Mouse (Mus musculus) olfactory bulb, adult 2 months (tissue): ENCODE results near the gene Fscn3. TPM values are rescaled to one million over a fixed set of nuclear protein-coding genes. Genes with fewer than 3 reads are reported as not detected.

Source experiments
- H3K27ac ChIP-seq: fragments of 200-500 bp; 2 replicates; pipeline ENCODE4 v1.5.1; 2012; ENCODE audit warnings: low read depth, low read length; ENCODE audit not compliant: insufficient read depth
- H3K4me1 ChIP-seq: fragments of 200-500 bp; 2 replicates; pipeline ENCODE4 v1.6.1; 2012; ENCODE audit warnings: low read length; ENCODE audit not compliant: control insufficient read depth, insufficient read depth
- H3K4me3 ChIP-seq: fragments of 200-500 bp; 2 replicates; pipeline ENCODE4 v1.5.1; 2012; ENCODE audit warnings: mild to moderate bottlenecking, low read depth, low read length, moderate library complexity; ENCODE audit not compliant: insufficient read depth
- CTCF ChIP-seq: fragments of 200-500 bp; IDR thresholded peaks from 2 replicates; pipeline ENCODE4 v1.5.1; 2012; ENCODE audit warnings: low read depth, mild to moderate bottlenecking, low read length, moderate library complexity; ENCODE audit not compliant: insufficient read depth
- POLR2A ChIP-seq: fragments of 200-500 bp; IDR thresholded peaks from 2 replicates; pipeline ENCODE4 v1.6.1; 2012; ENCODE audit warnings: mild to moderate bottlenecking, low read depth, low read length, moderate library complexity; ENCODE audit not compliant: insufficient read depth
- WGBS: fragments of 180-500 bp; shearing (Covaris S2); methylation state at CpG from one replicate; pipeline ENCODE4 v1.1.7; 2018; 5-methylcytosine and 5-hydroxymethylcytosine counted together
- polyA plus RNA-seq: library from polyadenylated mRNA; stranded (reverse); fragments of >200 nt; gene quantifications from 2 replicates; pipeline ENCODE4 v1.2.4, GENCODE M21; 2012; ENCODE audit warnings: low replicate concordance; ENCODE audit not compliant: missing spikeins, insufficient read depth, insufficient read length

The Fscn3 gene
- polyA plus RNA-seq = not detected in 2 replicates

DNA sequence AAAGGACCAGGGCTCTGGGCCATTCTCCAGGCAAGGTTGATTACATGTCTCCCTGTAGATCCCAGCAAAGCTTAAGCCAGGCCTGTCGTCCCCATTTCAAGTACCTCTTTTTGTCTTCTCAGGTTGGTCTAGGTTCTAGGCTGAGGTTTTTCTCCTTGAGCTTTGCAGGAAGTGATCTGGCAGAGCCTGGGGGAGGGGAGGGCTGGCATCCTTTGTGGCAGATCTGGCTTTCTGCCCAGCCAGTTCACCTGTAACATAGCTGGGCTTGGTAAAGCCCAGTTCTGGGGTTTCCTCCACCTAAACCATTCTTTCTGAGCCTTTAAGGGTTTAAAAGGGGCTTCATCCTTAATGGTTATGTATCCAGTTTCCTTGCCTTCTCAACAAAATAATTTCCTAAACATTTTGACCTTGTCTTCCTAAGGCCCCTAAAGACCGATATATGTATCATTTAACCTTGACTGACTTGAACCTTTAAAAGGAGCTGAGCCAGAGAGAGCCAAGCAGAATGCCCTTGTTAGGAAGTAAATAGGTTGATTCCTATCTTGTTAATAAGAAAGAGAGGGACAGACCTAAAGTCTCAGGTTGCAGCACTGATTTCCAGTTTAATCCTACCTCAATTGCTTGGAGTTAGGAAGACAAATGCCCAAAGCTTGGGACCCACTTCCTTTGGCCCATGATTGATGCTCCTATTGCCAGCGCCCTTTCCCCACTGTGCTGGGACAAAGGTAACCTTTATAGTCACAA lies at the start of gene Fscn3:
Gene Fscn3 (plus strand): TSS at position 694 of the 744 bp plus-strand sequence.
- TF ChIP-seq CTCF (no peak), POLR2A (no peak)

DNA sequence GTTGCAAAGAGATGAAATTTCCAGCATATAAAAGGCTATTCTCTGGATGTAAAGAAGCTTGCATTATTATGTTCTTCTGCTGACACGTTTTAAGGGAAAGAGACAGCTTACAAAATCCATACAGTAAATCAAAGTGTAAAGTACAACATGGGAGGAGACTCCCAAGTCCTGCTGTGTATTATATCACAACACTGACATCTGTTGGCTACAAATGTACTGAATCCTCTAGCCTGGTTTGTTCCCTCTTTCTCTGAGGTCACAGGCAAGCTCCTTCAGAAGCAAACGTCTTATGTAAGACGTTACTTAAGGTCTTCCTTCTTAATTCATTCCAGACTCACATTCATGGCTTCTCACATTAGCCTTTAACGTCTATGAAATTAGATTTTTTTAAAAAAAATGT lies 45.6 kb upstream of the Fscn3 start:
- no peak overlapping the region for H3K27ac ChIP-seq
- no peak overlapping the region for H3K4me3 ChIP-seq
- no peaks in the 10 kb centered on the region for H3K4me1 ChIP-seq
- WGBS = 59% methylated on average over 4 of the region's 4 CpGs
- TF ChIP-seq POLR2A = no peak
- no peak for TF ChIP-seq CTCF

More for the DNA sequence above, at the start of gene Fscn3:
- WGBS = 79% methylated on average over 3 of the region's 3 CpGs
- Histone ChIP-seq H3K4me3 (no peak within 1 kb of the TSS), H3K27ac (no peak within 1 kb of the TSS), H3K4me1 (peaks cover 14% of the 10 kb centered on the region)

DNA sequence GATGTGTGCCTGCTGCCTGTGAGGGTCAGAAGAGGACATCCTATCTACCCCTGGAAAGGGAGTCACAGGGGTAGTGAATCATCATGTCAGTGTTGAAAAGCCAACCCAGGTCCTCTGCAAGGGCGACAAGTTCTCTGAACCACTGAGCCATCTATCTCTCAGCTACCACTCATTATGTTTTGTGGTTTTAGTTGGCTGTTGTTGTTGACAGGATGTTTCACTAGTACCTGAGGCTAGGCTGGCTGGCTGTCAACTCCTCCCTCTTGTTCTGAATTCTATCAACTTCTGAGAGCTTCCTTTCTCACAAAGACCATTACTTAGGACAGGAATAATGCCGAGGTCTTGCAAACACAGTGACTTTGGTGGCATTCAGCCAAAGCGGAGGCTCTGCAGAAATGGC lies 42.4 kb upstream of the Fscn3 start:
- TF ChIP-seq POLR2A (no peak), CTCF (no peak)
- Histone ChIP-seq H3K4me1 (peaks cover 2% of the 10 kb centered on the region; the same call in 1 of the 2 replicates), H3K27ac (no peak overlapping the region), H3K4me3 (no peak overlapping the region)
- 88% methylated on average over 3 of the region's 3 CpGs for WGBS

DNA sequence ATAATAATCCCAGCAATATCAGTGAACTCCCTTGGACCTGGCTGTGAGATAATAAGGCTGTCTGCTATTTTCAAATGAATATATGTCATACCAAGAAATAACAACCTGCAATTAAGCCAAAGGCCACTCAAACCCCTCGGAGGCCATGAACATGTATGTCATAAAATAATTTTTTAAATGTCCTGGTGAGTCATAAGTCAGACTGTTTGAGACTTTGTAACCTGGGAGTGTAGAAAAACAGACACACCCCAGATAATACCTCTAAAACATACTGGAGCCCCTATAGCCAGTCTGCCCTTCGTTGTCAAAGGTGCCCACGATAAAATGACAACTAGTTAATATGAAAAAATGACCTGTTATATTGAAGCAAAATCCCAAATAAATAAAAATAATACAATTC lies 38.6 kb upstream of the Fscn3 start:
- H3K4me1 ChIP-seq = peaks cover 2% of the 10 kb centered on the region; the same call in 1 of the 2 replicates
- no peak overlapping the region for H3K4me3 ChIP-seq
- 80% methylated on average over 3 of the region's 3 CpGs for WGBS
- no peak overlapping the region for H3K27ac ChIP-seq
- no peak for TF ChIP-seq CTCF
- TF ChIP-seq POLR2A = no peak

DNA sequence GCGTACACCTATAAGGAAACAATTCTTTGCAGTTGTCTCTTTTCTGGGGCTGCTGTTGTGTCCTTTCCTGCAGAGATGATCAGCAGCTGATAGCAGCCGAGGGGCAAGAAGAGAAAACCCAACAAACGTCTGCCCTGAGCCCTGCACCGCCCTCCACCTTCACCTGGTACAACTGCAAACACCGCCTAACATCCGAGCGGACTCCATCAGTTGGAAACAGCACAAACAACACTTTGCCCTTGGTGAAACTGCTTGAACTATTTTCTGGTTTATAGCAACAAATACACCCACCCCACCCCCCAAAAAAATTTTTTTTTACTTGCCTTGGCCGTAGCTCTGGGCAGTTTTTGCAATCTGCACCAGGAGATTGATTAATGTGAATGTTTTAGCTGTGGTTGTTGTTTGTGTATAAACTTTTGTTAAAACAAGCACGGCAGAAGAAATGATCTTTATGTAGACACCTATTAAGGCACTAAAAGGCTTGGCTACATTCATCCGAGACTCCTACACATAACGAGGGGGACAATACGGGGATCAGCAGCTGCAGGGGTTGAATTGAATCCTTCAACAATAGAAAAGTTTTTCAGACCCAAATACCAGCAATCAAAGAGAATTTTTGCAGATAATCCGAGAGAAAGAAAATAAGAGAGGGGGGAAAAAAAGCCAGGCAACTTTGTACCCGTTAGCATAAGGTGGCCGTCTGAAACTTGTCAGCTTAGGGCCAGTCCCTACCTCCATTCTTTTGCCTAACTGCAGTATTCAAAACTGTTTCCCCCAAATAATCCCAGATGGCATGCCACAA lies 31.3 kb upstream of the Fscn3 start:
- Histone ChIP-seq H3K4me3 (no peak overlapping the region), H3K4me1 (peaks cover 6% of the 10 kb centered on the region; the same call in 1 of the 2 replicates), H3K27ac (no peak overlapping the region)
- no peak for TF ChIP-seq POLR2A
- no peak for TF ChIP-seq CTCF
- WGBS = 71% methylated on average over 15 of the region's 15 CpGs

DNA sequence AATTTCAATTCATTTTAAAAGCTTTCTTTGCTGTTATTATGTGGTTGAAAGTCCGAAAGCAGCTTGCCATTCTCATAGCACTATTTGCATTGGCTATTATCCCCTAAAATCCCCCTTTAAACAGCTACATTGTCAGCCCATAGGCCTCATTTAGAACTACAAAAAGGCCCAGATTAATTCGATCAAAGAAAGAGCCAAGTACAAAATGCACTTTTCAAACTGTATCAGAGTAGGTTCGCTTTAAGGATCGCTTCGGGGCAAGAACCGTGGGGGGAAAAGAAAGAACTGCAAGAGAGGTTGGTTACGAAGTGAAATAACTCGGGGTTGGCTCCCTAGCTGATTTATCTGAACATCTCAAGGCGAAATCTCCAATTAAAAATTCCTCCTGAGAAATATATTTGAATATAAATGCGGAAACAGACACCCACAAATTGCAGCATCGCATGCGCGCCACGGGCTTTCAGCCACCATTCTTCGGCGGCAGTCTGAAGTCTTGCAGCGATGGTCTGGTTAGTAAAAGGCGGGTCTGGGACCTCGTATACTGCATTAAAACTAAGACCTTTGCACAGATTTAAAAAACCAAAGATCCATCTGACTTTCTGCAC lies 30.6 kb upstream of the Fscn3 start:
- TF ChIP-seq CTCF = no peak
- no peak for TF ChIP-seq POLR2A
- Histone ChIP-seq H3K27ac (no peak overlapping the region), H3K4me1 (peaks cover 6% of the 10 kb centered on the region; the same call in 1 of the 2 replicates), H3K4me3 (peak overlapping the region; percentile 46)
- 11% methylated on average over 19 of the region's 19 CpGs for WGBS

DNA sequence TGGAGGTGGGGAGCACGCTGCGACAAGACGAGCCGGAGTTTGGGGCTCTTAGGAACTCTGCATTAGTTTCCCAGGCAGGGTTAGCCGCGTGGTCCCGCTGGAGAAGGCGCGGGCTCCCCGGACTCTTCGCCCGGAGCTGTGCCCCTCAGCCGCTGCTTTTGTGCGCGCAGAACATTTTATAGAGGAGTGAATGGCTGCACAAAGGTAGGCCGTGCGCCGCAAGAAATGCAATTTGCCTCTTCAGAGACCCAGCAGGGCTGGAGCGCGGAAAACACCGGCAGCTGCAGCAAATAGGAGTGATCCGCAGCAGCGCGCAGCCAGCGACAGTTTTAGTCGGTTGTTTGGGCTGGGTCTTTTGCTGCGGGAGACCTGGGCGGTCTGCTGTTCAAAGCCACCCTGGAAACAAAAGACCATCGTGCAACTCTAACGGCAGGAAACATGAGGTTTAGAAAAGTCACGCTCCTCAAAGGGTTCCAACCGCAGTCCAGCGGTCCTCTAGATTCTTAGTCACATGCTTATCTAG lies 29.8 kb upstream of the Fscn3 start, which contains the start of gene Zfp800:
Gene Zfp800 (minus strand): TSS at position 325 of the 523 bp plus-strand sequence.
- peak within 1 kb of the TSS; percentile 46 for H3K4me3 ChIP-seq
- WGBS = 2% methylated on average over 33 of the region's 33 CpGs
- no peak within 1 kb of the TSS for H3K27ac ChIP-seq
- H3K4me1 ChIP-seq = peaks cover 6% of the 10 kb centered on the region; the same call in 1 of the 2 replicates
- no peak for TF ChIP-seq CTCF
- no peak for TF ChIP-seq POLR2A

DNA sequence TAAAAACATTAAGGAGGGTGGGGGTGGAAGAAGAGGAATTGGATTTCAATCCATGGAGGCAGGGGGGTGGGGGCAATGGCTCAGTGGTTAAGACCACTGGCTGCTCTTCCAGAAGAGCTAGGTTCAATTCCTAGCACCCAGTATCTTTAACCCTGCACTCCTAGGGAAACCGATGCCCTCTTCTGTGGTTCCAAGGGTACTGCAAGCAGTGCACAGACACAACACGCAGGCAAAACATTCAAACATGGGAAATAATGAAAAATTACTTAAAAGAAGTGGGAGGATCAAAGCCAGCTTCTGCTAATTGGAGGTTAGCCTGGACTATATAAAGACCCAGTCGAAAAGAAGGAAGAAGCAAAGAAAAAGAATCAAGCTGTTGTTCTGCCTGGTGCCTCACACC lies 28.9 kb upstream of the Fscn3 start:
- WGBS = 90% methylated on average over 3 of the region's 3 CpGs
- no peak overlapping the region for H3K27ac ChIP-seq
- peaks cover 6% of the 10 kb centered on the region; the same call in 1 of the 2 replicates for H3K4me1 ChIP-seq
- TF ChIP-seq CTCF = no peak
- no peak for TF ChIP-seq POLR2A
- no peak overlapping the region for H3K4me3 ChIP-seq
